Comparison of ENCODE assay signal across 11 mouse cellular contexts in genomic region chr8:10722342-10722741, GRCm38 (mm10).
"Had no signal": no experiment of that assay in that cellular context is flagged by ENCODE, and none has a peak within 500 bp of the region (broad histone marks: within the 10 kb centered on the region; RNA-seq: fewer than 3 reads in every experiment).

No protein-coding gene starts in this region.

- H3K9ac ChIP-seq: limb, embryonic 13.5 days; liver, embryonic 14.5 days; neural tube, embryonic 13.5 days had no signal

- H3K4me3 ChIP-seq: layer of hippocampus, adult 2 months; limb, embryonic 13.5 days; midbrain, embryonic 15.5 days; neural tube, embryonic 13.5 days had no signal

- H3K4me2 ChIP-seq: limb, embryonic 13.5 days; midbrain, embryonic 15.5 days; neural tube, embryonic 13.5 days had no signal

- H3K9me3 ChIP-seq: limb, embryonic 13.5 days; midbrain, embryonic 15.5 days; neural tube, embryonic 13.5 days had no signal

- H3K27me3 ChIP-seq: limb, embryonic 13.5 days; midbrain, embryonic 15.5 days; neural tube, embryonic 13.5 days had no signal

- H3K27ac ChIP-seq: limb, embryonic 13.5 days; liver, embryonic 14.5 days had no signal

- DNase-seq: kidney, adult 8-10 months; kidney, postnatal 10 days; kidney, postnatal 4 days; lung, adult 18-20 months; right cerebral cortex, postnatal 14 days; thymus, postnatal 36 days had no signal

- H3K36me3 ChIP-seq: limb, embryonic 13.5 days; midbrain, embryonic 15.5 days; neural tube, embryonic 13.5 days had no signal
